In genomic region chr10:19122221-19122620, GRCm38 (mm10) we compare ENCODE assay signal across 9 mouse cellular contexts.
A peak's percentile ranks its signal among the peaks of the same experiment; 100 is the strongest.
DNase-seq lines count a peak whose midpoint lies in the region; ATAC-seq and TF ChIP-seq lines count a peak whose summit lies in the region.
"Had no signal": no experiment of that assay in that cellular context is flagged by ENCODE, and none has a peak within 500 bp of the region (broad histone marks: within the 10 kb centered on the region; RNA-seq: fewer than 3 reads in every experiment).

No protein-coding gene starts in this region.

- TF ChIP-seq EP300 in lung, postnatal 0 days (IDR thresholded peaks at IDR 0.05): peak; percentile 92

- no peaks in the 10 kb centered on the region for H3K4me1 ChIP-seq in kidney, embryonic 15.5 days
- H3K4me1 ChIP-seq in embryonic facial prominence, embryonic 15.5 days: 0 out of 2 replicates have a peak, but pooled peaks cover 7% of the 10 kb centered on the region
- no peaks in the 10 kb centered on the region for H3K4me1 ChIP-seq in kidney, embryonic 16.5 days (ENCODE audit: insufficient read depth, low read length)
- H3K4me1 ChIP-seq in lung, postnatal 0 days (ENCODE audit: insufficient read depth, low read depth, low read length): peaks cover 7% of the 10 kb centered on the region; the same call in 1 of the 2 replicates
- H3K4me1 ChIP-seq in hindbrain, embryonic 14.5 days (replicated peaks; ENCODE audit: control insufficient read depth, insufficient read depth, low read length): no peaks in the 10 kb centered on the region
- H3K4me1 ChIP-seq: neural tube, embryonic 12.5 days had no signal

- no peaks in the 10 kb centered on the region for H3K27me3 ChIP-seq in kidney, embryonic 15.5 days
- no peaks in the 10 kb centered on the region for H3K27me3 ChIP-seq in embryonic facial prominence, embryonic 15.5 days
- no peaks in the 10 kb centered on the region for H3K27me3 ChIP-seq in kidney, embryonic 16.5 days (ENCODE audit: insufficient read depth, low read length)
- no peaks in the 10 kb centered on the region for H3K27me3 ChIP-seq in lung, postnatal 0 days (replicated peaks; ENCODE audit: insufficient read depth, low read length)
- H3K27me3 ChIP-seq in hindbrain, embryonic 14.5 days (ENCODE audit: control insufficient read depth, insufficient read depth, low read length): no peaks in the 10 kb centered on the region
- H3K27me3 ChIP-seq: neural tube, embryonic 12.5 days had no signal

- H3K4me3 ChIP-seq in kidney, embryonic 15.5 days (replicated peaks): no peak overlapping the region
- H3K4me3 ChIP-seq in embryonic facial prominence, embryonic 15.5 days (replicated peaks): no peak overlapping the region
- H3K4me3 ChIP-seq in kidney, embryonic 16.5 days (ENCODE audit: low read length): no peak overlapping the region
- H3K4me3 ChIP-seq in lung, postnatal 0 days (ENCODE audit: low read depth, low read length): no peak overlapping the region
- H3K4me3 ChIP-seq in hindbrain, embryonic 14.5 days (replicated peaks; ENCODE audit: low read length): no peak overlapping the region
- H3K4me3 ChIP-seq: neural tube, embryonic 12.5 days had no signal

- DNase-seq in kidney, adult 11 months: peak; percentile 23
- peak; percentile 80 for DNase-seq in lung, postnatal 0 days (ENCODE audit: low spot score)
- no peak for DNase-seq in cerebellum, adult 9-11 months
- DNase-seq in cerebellum, postnatal 36 days: no peak
- no peak for DNase-seq in hindbrain, embryonic 14.5 days (ENCODE audit: low spot score)

- WGBS in kidney, embryonic 15.5 days: 61% methylated on average over 6 of the region's 6 CpGs
- 32% methylated on average over 6 of the region's 6 CpGs for WGBS in embryonic facial prominence, embryonic 15.5 days
- WGBS in kidney, embryonic 16.5 days: 60% methylated on average over 6 of the region's 6 CpGs
- WGBS in lung, postnatal 0 days: 49% methylated on average over 6 of the region's 6 CpGs
- WGBS in hindbrain, embryonic 14.5 days: 73% methylated on average over 6 of the region's 6 CpGs

- no peak for TF ChIP-seq CTCF in lung, postnatal 0 days (IDR thresholded peaks at IDR 0.05)

- no peak for ATAC-seq in kidney, embryonic 15.5 days (replicated peaks; ENCODE audit: low FRiP score)
- ATAC-seq in embryonic facial prominence, embryonic 15.5 days (ENCODE audit: insufficient number of reproducible peaks, low FRiP score, low TSS enrichment, low read depth): peak; percentile 51; the same call in 1 of the 2 replicates
- peak; percentile 59; the same call in 1 of the 2 replicates for ATAC-seq in kidney, embryonic 16.5 days (ENCODE audit: low FRiP score, low TSS enrichment)
- ATAC-seq in lung, postnatal 0 days: peak; percentile 84
- no peak for ATAC-seq in hindbrain, embryonic 14.5 days (ENCODE audit: low FRiP score)

- H3K9me3 ChIP-seq in kidney, embryonic 15.5 days (replicated peaks): no peaks in the 10 kb centered on the region
- H3K9me3 ChIP-seq in embryonic facial prominence, embryonic 15.5 days (replicated peaks): no peaks in the 10 kb centered on the region
- H3K9me3 ChIP-seq in kidney, embryonic 16.5 days (ENCODE audit: low read length): no peaks in the 10 kb centered on the region
- H3K9me3 ChIP-seq in lung, postnatal 0 days (ENCODE audit: low read length): no peaks in the 10 kb centered on the region
- H3K9me3 ChIP-seq in hindbrain, embryonic 14.5 days (ENCODE audit: control insufficient read depth, low read length): no peaks in the 10 kb centered on the region
- H3K9me3 ChIP-seq: neural tube, embryonic 12.5 days had no signal

- no peaks in the 10 kb centered on the region for H3K36me3 ChIP-seq in kidney, embryonic 15.5 days
- no peaks in the 10 kb centered on the region for H3K36me3 ChIP-seq in embryonic facial prominence, embryonic 15.5 days
- no peaks in the 10 kb centered on the region for H3K36me3 ChIP-seq in kidney, embryonic 16.5 days (ENCODE audit: insufficient read depth, low read length)
- H3K36me3 ChIP-seq in lung, postnatal 0 days (ENCODE audit: insufficient read depth, low read length): no peaks in the 10 kb centered on the region
- no peaks in the 10 kb centered on the region for H3K36me3 ChIP-seq in hindbrain, embryonic 14.5 days (replicated peaks; ENCODE audit: control insufficient read depth, insufficient read depth)
- H3K36me3 ChIP-seq: neural tube, embryonic 12.5 days had no signal

- no peak overlapping the region for H3K9ac ChIP-seq in kidney, embryonic 15.5 days
- H3K9ac ChIP-seq in embryonic facial prominence, embryonic 15.5 days: no peak overlapping the region
- H3K9ac ChIP-seq in kidney, embryonic 16.5 days (replicated peaks; ENCODE audit: low read length): no peak overlapping the region
- H3K9ac ChIP-seq in lung, postnatal 0 days (replicated peaks; ENCODE audit: low read depth): no peak overlapping the region
- no peak overlapping the region for H3K9ac ChIP-seq in hindbrain, embryonic 14.5 days
- H3K9ac ChIP-seq: neural tube, embryonic 12.5 days had no signal

- no peak overlapping the region for H3K27ac ChIP-seq in kidney, embryonic 15.5 days
- no peak overlapping the region for H3K27ac ChIP-seq in embryonic facial prominence, embryonic 15.5 days (replicated peaks)
- H3K27ac ChIP-seq in kidney, embryonic 16.5 days (ENCODE audit: low read length): no peak overlapping the region
- H3K27ac ChIP-seq in lung, postnatal 0 days (ENCODE audit: low read length): peak overlapping the region; percentile 45; the same call in 1 of the 2 replicates
- no peak overlapping the region for H3K27ac ChIP-seq in hindbrain, embryonic 14.5 days
- H3K27ac ChIP-seq: neural tube, embryonic 12.5 days had no signal

- H3K4me2 ChIP-seq in kidney, embryonic 15.5 days: no peak overlapping the region
- no peak overlapping the region for H3K4me2 ChIP-seq in embryonic facial prominence, embryonic 15.5 days (replicated peaks)
- no peak overlapping the region for H3K4me2 ChIP-seq in kidney, embryonic 16.5 days (replicated peaks; ENCODE audit: low read depth, low read length)
- H3K4me2 ChIP-seq in lung, postnatal 0 days (replicated peaks; ENCODE audit: low read depth, low read length): no peak overlapping the region
- H3K4me2 ChIP-seq in hindbrain, embryonic 14.5 days (replicated peaks): no peak overlapping the region
- H3K4me2 ChIP-seq: neural tube, embryonic 12.5 days had no signal

Comparison
In these comparisons a context has a peak if more than half of its experiments do, and no peak if none do; other contexts are left out.
1. ATAC-seq: peak in embryonic facial prominence, embryonic 15.5 days (single experiment), kidney, embryonic 16.5 days (single experiment) and lung, postnatal 0 days (single experiment); none in kidney, embryonic 15.5 days (single experiment) and hindbrain, embryonic 14.5 days (single experiment).
2. DNase-seq: peak in kidney, adult 11 months (single experiment) and lung, postnatal 0 days (single experiment); none in cerebellum, adult 9-11 months (single experiment), cerebellum, postnatal 36 days (0 of 2) and hindbrain, embryonic 14.5 days (single experiment).